Mouse (Mus musculus) frontal cortex, postnatal 14 days (tissue): ENCODE results near the gene Anapc13.

ENCODE experiments used
- DNase-seq, 2 experiments: peaks; one replicate each; pipeline ENCODE4 v3.0.0; 2022; ENCODE audit warnings: low spot score in 2 of 2

Anapc13 gene

DNA sequence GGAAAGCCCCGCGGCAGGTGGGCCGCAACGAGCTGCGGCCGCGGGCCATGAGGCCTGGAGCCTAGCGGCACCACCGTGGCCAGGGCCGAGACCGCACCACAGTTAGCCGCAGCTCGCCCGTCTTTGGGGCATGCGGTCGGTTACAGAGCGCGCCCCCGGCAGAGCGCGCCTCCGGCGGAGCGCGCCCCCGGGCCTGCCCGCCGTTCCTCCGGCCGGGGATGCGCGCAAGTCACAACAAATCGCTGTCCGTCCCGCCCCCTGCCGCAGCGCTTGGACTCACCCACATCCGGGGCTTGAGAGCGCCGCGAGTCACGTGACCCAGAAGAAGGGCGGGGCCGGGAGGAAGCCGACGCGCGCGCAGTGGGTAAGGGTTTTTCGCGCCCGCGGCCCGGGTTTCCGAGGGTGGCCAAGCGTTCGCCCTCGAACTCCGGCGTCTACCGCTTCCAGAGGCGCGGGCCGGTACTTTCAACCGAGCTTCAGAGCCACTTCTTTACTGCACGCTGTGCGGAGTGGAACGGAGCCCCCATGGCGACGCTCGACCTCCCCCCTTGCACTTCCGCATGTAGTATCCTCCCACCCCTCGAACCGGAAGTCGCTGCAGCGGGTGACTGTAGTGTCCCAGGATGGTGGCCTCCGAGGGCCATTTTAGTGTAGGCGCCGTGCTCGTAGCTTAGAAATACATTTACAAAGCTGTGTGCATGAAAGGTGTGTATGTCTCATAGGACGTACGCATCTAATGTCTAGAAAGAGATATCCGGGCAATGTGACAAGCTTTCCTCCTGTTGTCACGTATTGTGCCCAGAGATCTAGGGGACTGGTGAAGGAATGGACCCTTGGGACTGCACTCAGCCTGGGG is at the start of gene Anapc13, which contains the start of gene Cep63:
Gene Anapc13 (plus strand): TSS at position 314 of the 856 bp plus-strand sequence.
Gene Cep63 (minus strand): TSS at position 552 of the 856 bp plus-strand sequence.
- peak; percentile 93 to 97 for DNase-seq

DNA sequence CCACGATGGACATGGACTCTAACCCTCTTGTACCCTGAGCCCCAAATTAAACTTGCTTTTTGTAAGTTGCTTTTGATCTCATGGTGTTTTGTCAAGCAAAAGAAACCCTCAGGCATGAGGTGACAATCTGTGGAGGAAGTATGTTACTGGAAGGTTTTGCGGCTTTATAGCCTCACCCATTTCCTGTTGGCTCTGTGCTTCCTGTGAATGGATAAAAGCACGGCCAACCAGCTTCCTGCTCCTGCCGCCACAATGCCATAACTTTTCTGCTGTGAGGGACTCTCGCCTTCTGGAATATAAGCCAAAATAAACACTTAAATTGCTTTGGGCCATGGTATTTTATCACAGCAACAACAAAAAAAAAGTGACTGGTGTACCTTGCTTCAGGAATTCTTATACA is 48.6 kb upstream of the Anapc13 start:
- DNase-seq = no peak

DNA sequence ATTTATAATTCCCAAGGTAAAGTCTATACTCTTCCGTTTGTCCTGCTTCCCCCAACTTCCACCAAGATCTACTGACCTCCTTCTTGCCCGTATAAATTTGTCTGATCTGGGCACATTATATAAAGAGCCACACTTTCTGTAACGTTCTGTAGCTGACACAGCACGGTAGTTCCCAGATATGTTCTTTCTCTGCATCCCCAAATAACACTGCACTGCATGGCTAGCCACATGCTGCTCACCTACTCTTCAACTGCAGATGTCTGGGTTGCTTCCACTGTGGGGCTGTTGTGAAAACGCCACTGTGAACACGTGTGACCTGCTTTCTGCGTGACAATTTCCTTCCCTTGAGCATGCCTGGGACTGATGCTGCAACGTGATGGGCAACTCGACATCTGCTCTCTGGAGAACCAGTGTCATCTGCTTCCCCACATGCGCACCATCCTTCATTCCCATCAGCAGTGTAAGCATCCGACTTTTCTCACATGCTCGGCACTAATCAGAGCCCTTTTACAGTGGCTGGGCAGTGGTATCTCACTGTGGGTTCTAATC is 44.1 kb upstream of the Anapc13 start:
- peak in 1 of 2 experiments; percentile 19 for DNase-seq

DNA sequence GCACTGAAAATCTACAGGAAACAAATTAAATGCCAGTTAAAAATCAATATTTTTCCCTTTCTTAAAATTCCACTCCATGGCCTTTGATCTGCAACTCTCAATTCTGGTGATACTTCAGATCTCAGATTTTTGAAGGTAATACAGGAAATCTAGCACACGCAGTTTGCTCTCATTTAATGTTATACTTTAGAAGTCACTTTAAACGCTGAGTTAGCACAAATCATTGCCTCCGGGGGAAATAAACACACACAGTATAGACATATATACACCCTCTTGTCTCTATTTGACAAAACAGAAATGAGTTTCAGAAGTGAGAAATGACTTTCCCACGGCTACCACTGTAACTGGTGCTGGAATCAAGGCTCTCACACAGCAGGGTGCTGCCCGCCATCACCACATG is 38.7 kb upstream of the Anapc13 start:
- no peak for DNase-seq

- peak in 1 of 2 experiments; percentile 25 for DNase-seq
These were observed 31.3 kb upstream of the Anapc13 start for GRCm38 (mm10) chr9:102594667-102595393.

DNA sequence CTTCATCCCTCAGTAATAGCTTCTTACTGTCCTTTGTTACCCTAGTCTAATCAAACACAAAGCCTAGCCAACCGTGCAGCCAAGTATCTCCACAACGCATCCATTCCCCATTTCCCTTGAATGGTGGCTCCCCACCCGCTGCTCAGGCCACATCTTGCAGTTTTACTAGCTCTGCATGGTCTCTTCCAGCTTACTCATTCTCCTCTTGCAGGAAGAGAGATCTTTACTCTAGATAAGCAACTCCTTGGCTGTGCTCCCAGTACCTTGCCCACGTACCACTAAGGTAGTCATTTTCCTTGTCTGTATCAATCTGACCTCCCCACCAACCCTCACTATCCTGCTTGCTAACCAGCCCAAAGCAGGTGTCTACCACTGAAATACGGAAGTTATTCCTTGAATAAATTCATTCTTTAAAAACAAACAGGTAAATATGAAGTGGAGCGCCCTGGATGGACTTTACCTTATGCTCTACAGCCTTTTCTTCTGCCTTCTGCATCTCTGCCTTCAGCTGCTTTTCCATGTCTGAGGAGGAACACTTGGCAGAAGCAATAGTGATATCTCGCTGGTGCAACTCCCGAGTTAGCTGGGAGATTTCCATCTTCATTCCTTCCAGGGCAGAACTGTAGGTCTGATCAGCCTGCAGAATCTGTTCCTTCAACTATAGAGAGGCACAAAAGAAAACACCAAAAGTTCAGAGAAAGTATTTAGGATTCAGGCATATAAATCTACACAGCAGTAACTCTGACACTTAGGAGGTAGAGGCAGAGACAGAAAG is 30.2 kb upstream of the Anapc13 start:
- DNase-seq = no peak

- DNase-seq = no peak
These were observed 24.9 kb upstream of the Anapc13 start for GRCm38 (mm10) chr9:102601187-102601586.

- no peak for DNase-seq
These were observed 24.4 kb upstream of the Anapc13 start for GRCm38 (mm10) chr9:102601666-102602065.

GRCm38 (mm10) chr9:102605162-102605561 is 20.9 kb upstream of the Anapc13 start:
- DNase-seq = no peak

GRCm38 (mm10) chr9:102607471-102607870 is 18.6 kb upstream of the Anapc13 start:
- no peak for DNase-seq

DNA sequence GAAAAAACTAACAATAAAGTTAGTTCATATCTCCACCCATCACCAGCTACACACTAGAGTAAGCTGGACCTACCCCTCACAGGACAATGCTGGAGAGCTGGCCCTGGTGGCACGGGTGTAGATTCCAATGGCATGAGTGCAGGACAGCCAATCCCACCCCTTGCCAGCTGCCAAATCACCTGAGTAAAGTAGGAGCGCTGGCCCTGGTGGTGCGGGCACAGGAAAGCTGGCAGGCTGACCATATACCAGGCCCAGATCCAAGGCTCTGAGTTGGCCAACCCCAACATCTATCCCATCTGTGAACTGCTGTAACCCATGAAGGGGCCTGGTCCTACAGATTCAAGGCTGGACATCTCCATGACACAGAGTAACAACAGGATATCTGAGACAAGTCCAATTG is 16.9 kb upstream of the Anapc13 start:
- DNase-seq = no peak

DNA sequence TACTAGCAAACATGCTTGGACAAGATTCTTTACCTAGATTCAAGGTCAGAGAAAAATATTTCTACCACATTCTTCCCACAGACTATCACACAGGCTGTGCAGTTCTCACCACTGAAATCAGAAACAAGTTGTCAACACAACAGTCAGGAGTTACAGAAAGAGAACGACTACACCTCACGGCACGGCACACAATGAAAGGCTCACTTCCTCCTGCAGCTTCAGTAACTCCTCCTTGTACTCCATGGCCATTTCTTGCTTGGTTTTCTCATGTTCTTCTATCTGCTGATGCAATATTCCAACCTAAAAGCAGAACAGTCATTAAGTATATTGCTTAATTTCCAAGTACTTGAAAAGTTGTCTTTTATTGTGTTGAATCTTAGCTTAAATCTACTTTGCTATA is 11.0 kb upstream of the Anapc13 start:
- DNase-seq = no peak

DNA sequence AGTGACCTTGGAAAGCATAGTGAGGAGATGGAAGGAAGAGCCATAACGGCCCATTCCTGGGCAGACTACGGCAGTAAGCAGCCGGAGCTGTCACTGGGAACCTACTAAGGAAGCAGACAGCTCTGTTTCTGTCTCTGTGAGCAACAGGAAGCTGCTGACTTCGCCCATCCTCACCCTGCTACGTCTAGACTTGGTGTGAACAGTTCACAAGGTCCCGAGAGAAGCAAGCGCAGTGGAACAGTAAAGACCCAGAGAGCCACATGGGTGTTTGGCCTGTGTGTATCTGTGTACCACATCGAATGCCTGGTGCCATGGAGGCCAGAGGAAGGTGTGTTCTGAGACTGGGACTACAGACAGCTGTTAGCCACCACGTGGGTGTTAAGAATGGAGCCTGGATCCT is 9.8 kb upstream of the Anapc13 start:
- no peak for DNase-seq

GRCm38 (mm10) chr9:102621385-102621784 is 4.7 kb upstream of the Anapc13 start:
- DNase-seq = no peak

- DNase-seq = no peak
These were observed 3.8 kb upstream of the Anapc13 start for GRCm38 (mm10) chr9:102622192-102622857.

GRCm38 (mm10) chr9:102622876-102623275 is 3.2 kb upstream of the Anapc13 start:
- no peak for DNase-seq

- no peak for DNase-seq
These were observed 2.5 kb upstream of the Anapc13 start for GRCm38 (mm10) chr9:102623581-102623980.

GRCm38 (mm10) chr9:102625401-102625982 is 604 bp upstream of the Anapc13 start:
- no peak for DNase-seq

- no peak for DNase-seq
These were observed 736 bp downstream of the Anapc13 start for GRCm38 (mm10) chr9:102626839-102627225.

- DNase-seq = no peak
These were observed 1.3 kb downstream of the Anapc13 start for GRCm38 (mm10) chr9:102627442-102627841.

DNA sequence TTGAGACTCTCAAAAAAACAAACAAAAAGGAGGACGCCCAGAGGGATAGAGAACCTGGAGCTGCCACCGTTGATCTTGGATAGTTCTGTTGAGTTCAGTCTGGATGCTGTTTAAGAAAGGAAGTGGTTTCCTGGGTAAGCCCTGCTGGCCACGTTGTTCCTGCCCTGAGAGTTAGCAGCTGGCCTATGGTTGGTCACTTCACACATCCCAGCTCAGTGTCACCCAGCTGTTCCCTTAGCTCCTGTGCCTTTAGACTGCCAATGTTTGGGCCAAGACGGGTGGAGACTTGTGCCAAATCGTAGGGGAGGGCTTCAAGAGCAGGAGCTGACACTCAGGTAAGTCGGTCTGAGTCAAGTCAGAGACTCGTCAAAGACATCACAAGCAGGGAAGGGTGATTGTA is 3.0 kb downstream of the Anapc13 start:
- no peak for DNase-seq
